Mouse (Mus musculus) lung, adult 2 months (tissue): ENCODE results near the gene Dnaja3. TPM values are rescaled to one million over a fixed set of nuclear protein-coding genes. Genes with fewer than 3 reads are reported as not detected.
A peak's percentile ranks its signal among the peaks of the same experiment; 100 is the strongest.

ENCODE experiments used
- DNase-seq: peaks from one replicate; pipeline ENCODE4 v3.0.0; 2022
- H3K4me1 ChIP-seq: fragments of 200-500 bp; 2 replicates; pipeline ENCODE4 v1.6.1; 2011; ENCODE audit warnings: low read length; ENCODE audit not compliant: control insufficient read depth, insufficient read depth
- H3K4me3 ChIP-seq: fragments of 200-500 bp; replicated peaks from 2 replicates; pipeline ENCODE3; 2011; ENCODE audit warnings: low read depth, mild to moderate bottlenecking, control low read depth, low read length; ENCODE audit errors: extremely low read depth
- CTCF ChIP-seq: fragments of 200-500 bp; IDR thresholded peaks from 2 replicates; pipeline ENCODE4 v1.5.1; 2011; ENCODE audit warnings: mild to moderate bottlenecking, low read length, control low read depth; ENCODE audit not compliant: insufficient read depth
- POLR2A ChIP-seq: fragments of 200-500 bp; IDR thresholded peaks from 2 replicates; pipeline ENCODE4 v1.6.1; 2011; ENCODE audit warnings: low read depth, mild to moderate bottlenecking, control low read depth, low read length, borderline replicate concordance; ENCODE audit errors: extremely low read depth
- WGBS: fragments of 180-500 bp; shearing (Covaris S2); methylation state at CpG from one replicate; pipeline ENCODE4 v1.1.7; 2018; 5-methylcytosine and 5-hydroxymethylcytosine counted together
- polyA plus RNA-seq: library from polyadenylated mRNA; depleted of rRNA; stranded (reverse); fragments of >200 nt; gene quantifications from 2 replicates; pipeline ENCODE4 v1.2.3, GENCODE M21; 2012

Gene Dnaja3
- polyA plus RNA-seq, 1 experiment = 21.2 TPM

GRCm38 (mm10) chr16:4640267-4641005 lies 647 bp downstream of the Dnaja3 start:
- peak overlapping the region; percentile 91 for H3K4me3 ChIP-seq
- WGBS = 10% methylated on average over 17 of the region's 17 CpGs
- TF ChIP-seq CTCF (no peak), POLR2A (0 out of 2 replicates have a peak, but pooled peaks have one; percentile 11)
- DNase-seq = peak; percentile 51
- H3K4me1 ChIP-seq = peaks cover 38% of the 10 kb centered on the region

- H3K4me1 ChIP-seq = peaks cover 38% of the 10 kb centered on the region
- H3K4me3 ChIP-seq = peak overlapping the region; percentile 47
- 16% methylated on average over 3 of the region's 3 CpGs for WGBS
- peak; percentile 52 for DNase-seq
- TF ChIP-seq POLR2A (no peak), CTCF (no peak)
Measured at GRCm38 (mm10) chr16:4641119-4641838, 1.5 kb downstream of the Dnaja3 start.

DNA sequence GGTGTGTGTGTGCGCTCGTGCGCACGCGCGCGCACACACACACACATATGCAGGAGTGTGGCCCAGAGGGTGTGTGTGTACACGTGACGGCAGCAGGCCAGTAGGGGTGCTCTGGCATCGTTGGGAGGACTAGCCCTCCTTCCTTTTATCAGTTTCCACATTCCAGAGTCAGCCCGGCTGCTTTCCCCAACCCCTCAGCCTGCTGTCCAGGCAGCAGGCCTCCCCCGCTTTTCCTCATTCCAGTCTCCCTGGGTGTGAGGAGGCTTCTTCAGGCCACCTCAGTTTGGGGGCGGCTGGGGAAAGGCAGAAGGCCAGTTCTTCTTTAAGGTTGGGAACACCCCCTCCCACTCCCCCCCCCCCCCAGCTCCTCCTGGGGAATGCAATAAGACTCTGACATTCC lies 2.4 kb downstream of the Dnaja3 start:
- Histone ChIP-seq H3K4me3 (no peak overlapping the region), H3K4me1 (peaks cover 44% of the 10 kb centered on the region)
- no peak for TF ChIP-seq CTCF
- peak; percentile 47; the same call in 1 of the 2 replicates for TF ChIP-seq POLR2A
- DNase-seq = peak; percentile 72
- 43% methylated on average over 13 of the region's 13 CpGs for WGBS

- peaks cover 47% of the 10 kb centered on the region for H3K4me1 ChIP-seq
- no peak overlapping the region for H3K4me3 ChIP-seq
- no peak for TF ChIP-seq CTCF
- no peak for TF ChIP-seq POLR2A
- DNase-seq = no peak
- 45% methylated on average over 6 of the region's 6 CpGs for WGBS
Measured at GRCm38 (mm10) chr16:4642937-4643336, 3.1 kb downstream of the Dnaja3 start.

DNA sequence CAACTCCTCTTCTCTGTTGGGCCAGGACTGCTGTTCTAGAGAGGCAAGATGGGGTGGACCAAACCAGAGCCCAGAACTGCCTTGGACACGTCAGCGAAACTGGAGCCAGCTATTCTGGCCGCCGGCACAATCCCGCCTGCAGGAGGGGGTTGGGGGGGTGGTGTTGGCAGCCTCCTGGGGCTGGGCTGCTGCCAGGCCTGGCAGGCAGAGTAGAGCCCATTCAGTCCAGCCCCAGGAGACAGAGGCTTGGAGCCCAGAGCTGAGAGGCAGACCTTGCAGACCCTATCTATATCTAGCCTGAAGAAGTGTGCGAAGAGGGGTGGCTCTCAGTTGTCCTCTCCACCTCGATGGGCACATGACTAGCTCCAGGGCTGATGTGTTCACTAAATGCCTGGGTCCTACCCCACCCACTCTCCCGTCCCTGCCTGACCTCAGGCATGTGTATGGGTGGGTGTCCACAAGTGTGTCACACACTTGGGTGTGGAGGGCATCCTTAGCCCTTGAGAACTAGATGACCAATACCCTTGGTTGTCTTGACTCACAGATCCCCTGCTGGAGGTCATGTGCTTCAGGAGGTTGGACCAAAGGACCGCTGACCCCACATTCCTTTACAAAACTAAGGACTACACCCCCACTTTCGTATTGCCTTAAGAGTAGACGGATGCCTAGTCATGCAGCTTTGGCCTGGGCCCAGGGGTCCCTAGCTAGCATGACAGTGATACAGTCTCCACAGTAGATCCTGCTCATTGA lies 4.1 kb downstream of the Dnaja3 start:
- TF ChIP-seq CTCF = no peak
- TF ChIP-seq POLR2A = no peak
- DNase-seq = peak; percentile 84
- Histone ChIP-seq H3K4me3 (no peak overlapping the region), H3K4me1 (peaks cover 47% of the 10 kb centered on the region)
- 21% methylated on average over 11 of the region's 11 CpGs for WGBS

GRCm38 (mm10) chr16:4645867-4646266 lies 6.1 kb downstream of the Dnaja3 start:
- H3K4me1 ChIP-seq = peaks cover 42% of the 10 kb centered on the region
- no peak overlapping the region for H3K4me3 ChIP-seq
- WGBS = 74% methylated on average over 4 of the region's 4 CpGs
- TF ChIP-seq POLR2A (no peak), CTCF (no peak)
- no peak for DNase-seq

GRCm38 (mm10) chr16:4646831-4647230 lies 7.0 kb downstream of the Dnaja3 start:
- no peak for TF ChIP-seq CTCF
- TF ChIP-seq POLR2A = no peak
- peaks cover 37% of the 10 kb centered on the region for H3K4me1 ChIP-seq
- no peak overlapping the region for H3K4me3 ChIP-seq
- WGBS = 77% methylated on average over 4 of the region's 4 CpGs
- DNase-seq = no peak

GRCm38 (mm10) chr16:4647651-4648141 lies 7.9 kb downstream of the Dnaja3 start:
- no peak overlapping the region for H3K4me3 ChIP-seq
- TF ChIP-seq POLR2A = no peak
- TF ChIP-seq CTCF = no peak
- WGBS = 42% methylated on average over 13 of the region's 13 CpGs
- DNase-seq = no peak
- H3K4me1 ChIP-seq = peaks cover 30% of the 10 kb centered on the region

DNA sequence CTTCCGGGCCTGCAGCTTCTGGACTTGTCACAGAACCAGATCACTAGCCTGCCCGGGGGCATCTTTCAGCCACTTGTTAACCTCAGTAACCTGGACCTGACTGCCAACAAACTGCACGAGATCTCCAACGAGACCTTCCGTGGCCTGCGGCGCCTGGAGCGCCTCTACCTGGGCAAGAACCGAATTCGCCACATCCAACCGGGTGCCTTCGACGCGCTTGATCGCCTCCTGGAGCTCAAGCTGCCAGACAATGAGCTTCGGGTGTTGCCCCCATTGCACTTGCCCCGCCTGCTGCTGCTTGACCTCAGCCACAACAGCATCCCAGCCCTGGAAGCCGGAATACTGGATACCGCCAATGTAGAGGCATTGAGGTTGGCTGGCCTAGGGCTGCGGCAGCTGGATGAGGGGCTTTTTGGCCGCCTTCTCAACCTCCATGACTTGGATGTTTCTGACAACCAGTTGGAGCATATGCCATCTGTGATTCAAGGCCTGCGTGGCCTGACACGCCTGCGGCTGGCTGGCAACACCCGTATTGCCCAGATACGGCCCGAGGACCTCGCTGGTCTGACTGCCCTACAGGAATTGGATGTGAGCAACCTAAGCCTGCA lies 8.7 kb downstream of the Dnaja3 start:
- Histone ChIP-seq H3K4me1 (peaks cover 22% of the 10 kb centered on the region), H3K4me3 (no peak overlapping the region)
- no peak for DNase-seq
- TF ChIP-seq POLR2A (no peak), CTCF (no peak)
- 88% methylated on average over 28 of the region's 28 CpGs for WGBS

- H3K4me1 ChIP-seq = peaks cover 17% of the 10 kb centered on the region
- TF ChIP-seq POLR2A (no peak), CTCF (no peak)
- WGBS = 81% methylated on average over 5 of the region's 5 CpGs
- no peak overlapping the region for H3K4me3 ChIP-seq
- DNase-seq = no peak
Measured at GRCm38 (mm10) chr16:4649211-4649610, 9.4 kb downstream of the Dnaja3 start.
